Mouse (Mus musculus) kidney, postnatal 10 days (tissue): ENCODE measurements around the gene Rpl26.

Experiments
- DNase-seq: peaks from one replicate; pipeline ENCODE4 v3.0.0; 2021; ENCODE audit warnings: mixed read lengths

The Rpl26 gene

DNA sequence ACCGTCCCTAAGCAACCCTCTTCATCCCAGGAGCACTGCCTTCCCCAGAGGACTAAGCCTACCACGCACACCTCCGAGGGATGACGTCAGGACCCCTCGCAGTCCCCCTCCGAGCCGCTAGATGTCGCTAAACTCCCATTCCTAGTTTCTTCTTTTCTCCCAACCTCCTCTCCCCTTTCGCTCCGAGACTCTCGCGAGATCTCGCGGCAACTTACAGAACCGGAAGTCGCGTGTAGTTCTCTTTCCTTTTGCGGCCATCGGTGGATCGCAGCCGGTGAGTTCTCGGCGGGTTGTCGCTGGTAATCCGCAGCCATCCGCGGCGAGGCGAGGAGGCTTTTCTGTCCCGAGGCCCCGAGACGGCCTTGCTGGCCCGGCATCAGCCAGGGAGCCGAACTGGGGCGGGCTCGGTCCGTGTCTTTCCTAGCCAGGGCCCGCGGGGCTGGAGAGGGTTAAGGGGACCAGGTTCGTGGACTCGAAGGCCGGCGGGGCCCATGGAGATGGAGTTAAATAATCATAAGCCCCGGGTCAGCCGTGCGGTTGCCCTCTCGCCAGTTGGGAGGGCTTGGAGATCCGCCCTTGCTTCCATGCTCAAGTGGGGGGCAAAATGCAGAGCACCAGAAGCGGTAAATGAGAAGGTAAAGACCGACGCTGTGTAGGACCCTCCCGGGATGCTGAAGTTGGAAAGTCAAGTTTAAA is at the start of gene Rpl26:
Rpl26 (plus strand) TSS at position 233 of the 696 bp plus-strand sequence.
- DNase-seq, result peak; percentile 99

GRCm38 (mm10) chr11:68851644-68852485 is 49.5 kb upstream of the Rpl26 start:
- DNase-seq, result no peak

DNA sequence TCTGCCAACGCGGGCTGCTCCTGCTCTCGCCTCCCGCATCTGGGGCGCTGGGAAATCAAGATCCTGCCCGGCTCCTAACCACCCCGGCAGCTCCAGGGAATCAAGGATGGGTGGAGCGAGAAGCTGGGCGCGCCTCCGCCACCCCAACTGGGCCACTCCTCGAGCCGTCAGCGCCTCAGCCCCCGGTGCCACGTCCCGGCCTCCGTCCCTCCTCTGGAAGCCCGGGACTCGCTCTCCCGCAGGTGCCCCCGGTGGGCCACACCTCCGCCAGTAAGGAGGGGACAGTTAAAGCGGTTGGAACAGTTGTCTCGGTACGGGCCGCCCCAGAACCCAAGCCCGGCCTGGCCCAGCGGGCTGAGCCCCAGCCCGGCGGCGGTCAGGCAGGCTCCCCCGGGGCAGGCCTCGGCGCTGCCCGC is 48.9 kb upstream of the Rpl26 start:
- DNase-seq, result peak; percentile 84

- peak; percentile 100 for DNase-seq
Observed at GRCm38 (mm10) chr11:68852932-68853409, 48.4 kb upstream of the Rpl26 start.

DNA sequence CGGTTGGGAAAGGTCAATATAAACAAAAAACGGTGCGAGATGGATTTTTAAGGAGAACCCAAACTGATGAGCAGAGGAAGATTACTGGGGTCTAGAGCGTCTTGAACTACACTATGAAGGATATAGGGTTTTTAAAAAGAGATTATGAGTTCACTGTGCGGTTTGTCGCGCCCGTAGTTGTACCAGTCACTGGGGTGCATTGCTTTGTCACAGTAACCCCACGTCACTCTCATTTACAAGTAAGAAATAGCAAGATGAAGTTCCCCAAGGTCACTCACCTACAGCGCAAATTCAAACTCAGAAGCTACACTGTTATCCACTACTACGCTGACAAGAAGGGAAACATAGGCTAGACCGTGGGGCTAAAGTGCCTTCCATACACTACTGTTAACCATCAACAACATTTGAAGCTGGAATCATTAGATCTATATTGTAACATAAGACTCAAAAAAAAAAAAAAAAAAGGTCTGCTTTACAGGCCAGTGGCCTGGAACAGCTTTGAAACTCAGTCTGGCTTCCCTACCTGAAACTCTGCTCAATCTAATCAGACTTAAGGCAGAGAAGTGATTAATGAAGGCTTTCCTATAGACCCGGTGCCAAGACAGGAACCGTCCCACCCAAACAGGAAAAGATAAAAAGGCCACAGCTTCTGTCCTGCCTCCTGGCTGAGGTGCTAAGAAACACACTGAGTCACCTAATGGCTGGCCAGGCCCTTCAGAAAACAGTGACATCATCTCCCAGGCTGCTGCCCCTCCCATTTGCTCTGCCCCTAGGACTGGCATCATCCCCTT is 47.6 kb upstream of the Rpl26 start:
- peak; percentile 63 for DNase-seq

DNA sequence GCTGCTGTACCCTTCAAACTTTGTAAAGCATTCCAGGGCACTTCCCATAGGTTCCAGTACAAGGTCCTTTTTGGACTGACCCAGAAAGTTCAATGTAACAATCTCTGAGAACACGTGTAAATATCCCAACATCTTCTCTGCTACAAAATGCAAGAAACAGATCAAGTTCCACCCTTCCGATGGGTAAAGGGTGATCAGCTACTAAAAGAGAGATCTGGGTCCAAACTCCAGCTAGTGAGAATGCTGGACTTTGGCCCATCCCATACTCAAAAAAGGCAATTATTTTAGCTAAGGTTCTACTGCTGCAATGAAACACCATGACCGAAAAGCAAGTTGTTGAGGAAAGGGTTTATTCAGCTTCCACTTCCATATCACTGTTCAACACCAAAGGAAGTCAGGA is 46.8 kb upstream of the Rpl26 start:
- DNase-seq, result no peak

GRCm38 (mm10) chr11:68857329-68857728 is 44.1 kb upstream of the Rpl26 start:
- DNase-seq, result no peak

- DNase-seq, result no peak
Observed at GRCm38 (mm10) chr11:68859943-68860593, 41.3 kb upstream of the Rpl26 start.

DNA sequence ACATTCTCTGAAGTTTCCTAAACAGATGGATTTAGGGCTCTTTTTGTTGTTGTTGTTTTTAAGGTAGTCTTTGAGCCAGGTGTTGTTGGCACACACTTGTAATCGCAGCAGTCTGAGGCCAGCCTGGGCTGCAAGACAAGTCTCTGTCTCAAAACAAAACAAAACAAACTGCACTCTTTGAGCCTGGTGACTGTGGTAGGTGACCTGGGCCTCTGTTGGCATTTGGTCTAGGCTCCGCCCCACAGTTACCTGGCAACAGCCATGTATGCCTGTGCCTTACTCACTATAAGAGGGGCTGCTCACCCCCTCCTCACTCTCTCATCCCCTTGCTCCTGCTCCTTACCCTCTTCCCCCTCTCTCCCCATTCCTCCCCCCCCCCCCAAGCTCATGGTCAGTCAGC is 39.1 kb upstream of the Rpl26 start:
- no peak for DNase-seq

DNA sequence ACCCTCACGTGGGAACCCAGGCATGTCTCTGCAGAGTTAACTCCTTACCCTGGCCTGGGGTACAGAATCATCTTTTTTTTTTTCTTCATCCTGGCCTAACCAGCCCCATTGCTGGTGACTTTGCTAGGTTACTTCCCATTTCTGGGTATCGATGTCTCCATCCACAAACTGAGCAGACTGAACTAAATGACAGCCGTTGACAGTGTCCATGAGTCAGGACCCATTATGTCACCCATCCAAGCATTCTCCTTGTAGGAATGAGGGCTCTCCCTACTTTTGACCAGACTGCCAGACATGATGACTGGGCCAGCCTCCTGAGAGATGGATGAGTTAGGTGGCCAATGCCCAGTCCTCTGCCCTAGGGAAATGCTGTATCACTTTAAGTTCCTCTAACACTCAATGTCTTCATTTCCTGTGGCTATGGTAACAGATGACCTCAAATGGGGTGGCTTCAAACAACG is 37.7 kb upstream of the Rpl26 start:
- no peak for DNase-seq

GRCm38 (mm10) chr11:68864544-68865189 is 36.7 kb upstream of the Rpl26 start:
- peak; percentile 96 for DNase-seq

DNA sequence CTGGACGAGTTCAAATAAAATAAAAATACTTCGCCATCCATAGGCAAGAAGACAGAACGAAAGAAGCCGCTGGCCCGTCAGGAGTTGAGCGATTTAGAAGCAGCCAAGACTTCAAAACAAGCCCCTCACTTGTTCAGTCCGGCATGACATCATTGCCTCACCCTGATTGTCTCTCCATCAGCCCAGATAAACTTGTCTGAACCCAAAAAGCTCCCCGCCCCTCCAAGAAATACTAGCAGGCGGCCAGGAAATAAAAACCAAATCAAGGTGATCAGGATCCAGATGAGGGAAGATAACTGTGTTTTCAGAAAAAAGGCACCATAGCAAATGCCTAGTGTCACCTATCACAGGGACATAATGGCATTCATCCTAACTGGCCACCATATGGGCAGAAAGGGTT is 30.1 kb upstream of the Rpl26 start:
- DNase-seq, result no peak

DNA sequence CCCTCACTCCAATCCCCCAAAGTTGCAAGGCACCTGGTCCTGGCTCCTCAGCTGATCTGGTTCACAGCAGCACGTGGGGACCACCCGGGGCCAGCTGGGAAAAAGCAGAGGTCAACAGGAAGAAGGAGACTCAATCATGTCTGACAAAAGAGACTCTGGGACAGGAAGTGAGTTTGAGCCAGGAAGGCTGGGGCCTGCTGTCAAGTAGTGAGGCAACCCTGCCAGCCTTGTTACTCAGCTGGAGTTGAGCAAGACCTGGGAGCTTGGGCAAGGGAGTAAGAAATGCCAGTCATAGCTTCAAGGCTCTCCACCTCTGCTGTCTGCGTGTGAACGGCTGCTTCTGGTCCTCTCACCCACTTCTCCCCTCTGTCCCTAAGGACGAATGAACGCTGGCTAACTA is 29.6 kb upstream of the Rpl26 start, which contains the start of gene Ndel1:
Ndel1 (minus strand) TSS at position 111 of the 400 bp plus-strand sequence.
- DNase-seq, result peak; percentile 72

DNA sequence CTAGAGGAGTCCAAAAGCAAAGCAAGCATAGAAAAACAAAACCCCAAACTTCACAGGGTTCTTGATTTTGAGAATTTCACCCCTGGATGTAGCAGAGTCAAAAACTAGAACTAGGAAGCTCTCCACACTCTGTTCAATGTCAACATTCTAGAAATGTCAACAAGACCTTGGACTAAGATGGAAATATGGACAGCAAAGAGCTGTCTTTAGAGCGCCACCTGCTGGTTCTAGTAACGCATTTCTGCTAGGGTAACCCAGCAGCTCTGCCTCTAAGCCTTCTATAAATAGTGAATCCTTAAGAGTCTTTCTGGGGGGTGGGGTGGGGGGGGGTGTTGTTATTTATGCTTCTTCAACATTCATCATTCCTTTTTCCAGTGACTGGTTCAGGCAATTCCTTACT is 26.5 kb upstream of the Rpl26 start:
- DNase-seq, result peak; percentile 86

DNA sequence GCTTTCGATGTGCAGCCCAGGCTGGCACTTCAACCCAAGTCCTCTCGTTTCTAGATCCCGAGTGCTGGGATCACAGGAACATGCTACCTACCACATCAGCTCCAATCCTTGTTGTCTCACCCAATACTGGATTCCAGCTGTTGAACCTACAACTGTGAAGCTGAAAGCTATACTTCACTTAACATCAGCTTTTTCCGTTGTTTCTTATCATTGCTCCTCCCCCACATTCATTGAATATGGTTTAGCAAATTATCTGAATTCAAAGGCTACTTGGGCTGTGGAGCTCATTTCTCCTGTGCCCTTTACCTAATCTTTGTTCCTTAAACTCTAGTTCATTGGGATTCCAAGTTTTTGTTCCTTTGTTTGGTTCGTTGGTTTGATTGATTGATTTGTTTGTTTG is 22.6 kb upstream of the Rpl26 start:
- DNase-seq, result no peak

DNA sequence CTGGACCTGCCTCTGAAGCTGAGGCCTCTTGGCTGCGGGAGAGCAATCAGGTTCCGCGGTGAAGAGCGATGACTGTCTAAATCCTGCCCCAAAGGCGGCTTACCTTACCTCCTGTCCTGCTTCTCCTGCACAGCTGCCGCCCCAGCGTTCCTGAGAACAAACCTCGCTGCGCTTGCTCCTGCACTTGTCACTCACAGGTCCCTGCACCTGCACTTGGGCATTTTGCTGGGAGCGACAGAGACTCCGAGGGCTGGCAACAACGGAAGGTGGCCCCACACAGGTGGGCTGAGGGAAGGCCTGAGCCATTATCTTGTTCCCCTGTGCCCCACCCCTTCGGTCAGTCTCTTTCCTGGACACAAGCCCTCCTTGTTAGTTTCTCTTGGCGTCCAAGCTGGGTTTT is 19.3 kb upstream of the Rpl26 start:
- DNase-seq, result no peak

DNA sequence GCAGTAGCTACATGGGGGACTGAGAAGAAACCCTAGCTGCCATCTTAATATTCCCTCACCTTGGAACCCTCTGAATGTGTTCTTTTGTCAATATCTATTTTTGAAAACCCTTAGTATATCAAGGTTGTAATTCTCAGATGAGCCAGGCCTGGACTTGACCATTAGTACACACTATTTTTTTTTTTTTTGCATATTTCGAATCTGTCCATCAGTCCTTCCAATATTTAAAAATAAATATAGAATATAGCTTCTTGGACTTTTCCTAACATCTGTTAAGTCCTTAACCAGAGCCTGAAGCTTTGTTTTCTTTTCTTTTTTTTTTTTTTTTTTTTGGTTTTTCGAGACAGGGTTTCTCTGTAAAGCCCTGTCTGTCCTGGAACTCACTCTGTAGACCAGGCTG is 17.5 kb upstream of the Rpl26 start:
- DNase-seq, result no peak

DNA sequence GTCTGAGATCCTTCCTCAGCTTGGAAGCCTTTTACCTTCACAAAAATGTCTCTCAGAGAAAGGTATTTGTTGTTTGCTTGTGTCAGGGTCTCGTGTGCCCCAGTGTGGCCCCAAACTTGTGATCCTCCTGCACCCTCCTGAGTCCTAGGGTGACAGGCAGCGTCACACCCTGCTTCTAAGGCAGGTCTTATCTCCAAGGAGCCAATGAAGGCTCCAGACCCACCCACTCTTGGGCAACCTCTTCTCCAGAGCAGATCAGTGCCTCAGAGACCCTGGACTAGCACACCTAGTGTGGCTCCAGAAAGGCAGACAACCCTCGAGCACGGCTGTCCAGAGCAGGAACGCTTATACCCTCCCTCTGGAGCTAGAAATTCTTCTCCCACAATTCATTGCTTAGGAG is 17.0 kb upstream of the Rpl26 start:
- no peak for DNase-seq

GRCm38 (mm10) chr11:68886091-68886490 is 15.3 kb upstream of the Rpl26 start:
- no peak for DNase-seq

DNA sequence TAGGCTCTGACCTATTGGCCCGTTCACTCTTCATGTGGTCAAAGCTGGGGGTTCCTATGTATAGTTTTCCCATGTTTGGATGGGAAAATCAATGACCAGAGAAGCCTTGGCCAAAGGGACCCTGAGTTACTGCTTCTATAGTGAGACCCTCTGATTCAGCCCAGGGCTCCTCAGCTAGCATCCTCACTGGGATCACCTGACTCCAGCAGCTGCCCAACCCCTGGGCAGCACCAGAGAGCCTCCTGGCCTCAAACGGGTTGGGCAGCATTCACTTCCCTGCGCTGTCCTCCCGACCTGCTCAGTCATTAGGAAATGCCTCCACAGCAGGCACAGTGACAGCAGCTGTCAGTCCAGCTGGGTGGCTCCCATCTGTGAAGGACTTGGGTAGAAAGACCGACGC is 13.1 kb upstream of the Rpl26 start, which contains the start of gene Rnf222:
Rnf222 (plus strand) TSS at position 301 of the 400 bp plus-strand sequence.
- no peak for DNase-seq

GRCm38 (mm10) chr11:68888653-68889052 is 12.7 kb upstream of the Rpl26 start:
- no peak for DNase-seq

GRCm38 (mm10) chr11:68890625-68891024 is 10.8 kb upstream of the Rpl26 start:
- DNase-seq, result peak; percentile 61
